Mouse (Mus musculus) forebrain, postnatal 0 days (tissue): ENCODE measurements at regions not wholly inside any gene's neighbourhood (a gene's known extent, or its start where the extent isn't known, plus 50 kb on each side); places are given as distances from the start of the nearest gene placed in this dataset.

Experiments used
- ATAC-seq: fragments of 200-750 bp; cut with Nextera tagmentation; 2 replicates; pipeline ENCODE4 v1.8.0; 2017; ENCODE audit warnings: mild to moderate bottlenecking, moderate library complexity
- DNase-seq: peaks from one replicate; pipeline ENCODE4 v3.0.0-alpha.2; 2015
- H3K27ac ChIP-seq: fragments of 300-500 bp; sonication (generic); 2 replicates; pipeline ENCODE4 v1.5.1; 2014; ENCODE audit warnings: low read depth, mild to moderate bottlenecking, antibody characterized with exemption, low read length, moderate library complexity, mixed read lengths
- H3K27me3 ChIP-seq: fragments of 300-500 bp; sonication (generic); 2 replicates; pipeline ENCODE4 v1.6.1; 2014; ENCODE audit warnings: mild to moderate bottlenecking, low read length, mixed read lengths; ENCODE audit not compliant: insufficient read depth
- H3K36me3 ChIP-seq: fragments of 300-500 bp; sonication (generic); 2 replicates; pipeline ENCODE4 v1.6.1; 2014; ENCODE audit warnings: mild to moderate bottlenecking, moderate library complexity; ENCODE audit not compliant: insufficient read depth
- H3K4me1 ChIP-seq: fragments of 300-500 bp; sonication (generic); 2 replicates; pipeline ENCODE4 v1.6.1; 2014; ENCODE audit warnings: antibody characterized with exemption; ENCODE audit not compliant: insufficient read depth
- H3K4me2 ChIP-seq: fragments of 300-500 bp; sonication (generic); 2 replicates; pipeline ENCODE4 v1.6.1; 2014; ENCODE audit warnings: low read depth, mild to moderate bottlenecking, moderate library complexity
- H3K4me3 ChIP-seq: fragments of 300-500 bp; sonication (generic); 2 replicates; pipeline ENCODE4 v1.5.1; 2014; ENCODE audit warnings: low read depth, low read length, mixed read lengths
- H3K9ac ChIP-seq: fragments of 300-500 bp; sonication (generic); 2 replicates; pipeline ENCODE4 v1.6.1; 2014; ENCODE audit warnings: mild to moderate bottlenecking
- H3K9me3 ChIP-seq: fragments of 300-500 bp; sonication (generic); 2 replicates; pipeline ENCODE4 v1.6.1; 2016; ENCODE audit warnings: low read length
- CTCF ChIP-seq: sonication (generic); IDR thresholded peaks from 2 replicates; pipeline ENCODE4 v1.5.1; 2016; ENCODE audit warnings: antibody characterized with exemption, control low read depth, low read depth
- WGBS: fragments of 180-500 bp; shearing (Covaris S2); extraction: QIAGEN DNeasy Blood & Tissue Kit; methylation state at CpG from one replicate; pipeline ENCODE4 v1.1.7; 2014; 5-methylcytosine and 5-hydroxymethylcytosine counted together

GRCm38 (mm10) chr1:22136571-22137122 lies 174.9 kb upstream of the Kcnq5 start:
- DNase-seq (no peak), ATAC-seq (no peak)
- 71% methylated on average over 4 of the region's 4 CpGs for WGBS
- no peaks in the 10 kb centered on the region for H3K27me3 ChIP-seq
- H3K4me1 ChIP-seq, result no peaks in the 10 kb centered on the region
- no peaks in the 10 kb centered on the region for H3K9me3 ChIP-seq
- no peak for TF ChIP-seq CTCF
- H3K4me3 ChIP-seq, result no peak overlapping the region
- H3K9ac ChIP-seq, result no peak overlapping the region
- H3K4me2 ChIP-seq, result no peak overlapping the region
- no peaks in the 10 kb centered on the region for H3K36me3 ChIP-seq
- no peak overlapping the region for H3K27ac ChIP-seq

- no peak overlapping the region for H3K27ac ChIP-seq
- WGBS, result 64% methylated on average over 4 of the region's 4 CpGs
These were observed 156.6 kb upstream of the Kcnq5 start for GRCm38 (mm10) chr1:22118266-22118772.

GRCm38 (mm10) chr1:22116466-22116865 lies 154.7 kb upstream of the Kcnq5 start:
- DNase-seq, result no peak
- no peak for TF ChIP-seq CTCF
- no peaks in the 10 kb centered on the region for H3K27me3 ChIP-seq
- H3K9me3 ChIP-seq, result no peaks in the 10 kb centered on the region
- no peaks in the 10 kb centered on the region for H3K36me3 ChIP-seq
- no peaks in the 10 kb centered on the region for H3K4me1 ChIP-seq
- H3K4me2 ChIP-seq, result no peak overlapping the region
- no peak for ATAC-seq
- H3K9ac ChIP-seq, result no peak overlapping the region
- H3K4me3 ChIP-seq, result no peak overlapping the region
- 46% methylated on average over 1 of the region's 1 CpGs for WGBS
- H3K27ac ChIP-seq, result no peak overlapping the region

More at GRCm38 (mm10) chr1:22118266-22118772, 156.6 kb upstream of the Kcnq5 start:
- no peak for TF ChIP-seq CTCF
- ATAC-seq (no peak), DNase-seq (no peak)
- Histone ChIP-seq H3K4me3 (no peak overlapping the region), H3K9ac (no peak overlapping the region), H3K27me3 (no peaks in the 10 kb centered on the region), H3K4me1 (no peaks in the 10 kb centered on the region), H3K36me3 (no peaks in the 10 kb centered on the region), H3K9me3 (no peaks in the 10 kb centered on the region), H3K4me2 (no peak overlapping the region)

- peak; percentile 16; the same call in 1 of the 2 replicates for TF ChIP-seq CTCF
- Histone ChIP-seq H3K27me3 (no peaks in the 10 kb centered on the region), H3K9ac (no peak overlapping the region), H3K36me3 (no peaks in the 10 kb centered on the region), H3K27ac (no peak overlapping the region), H3K4me3 (no peak overlapping the region), H3K4me2 (no peak overlapping the region), H3K9me3 (no peaks in the 10 kb centered on the region), H3K4me1 (no peaks in the 10 kb centered on the region)
- no peak for ATAC-seq
- WGBS, result 50% methylated on average over 3 of the region's 3 CpGs
- no peak for DNase-seq
These were observed 143.8 kb upstream of the Kcnq5 start for GRCm38 (mm10) chr1:22105496-22105895.

- Histone ChIP-seq H3K4me1 (no peaks in the 10 kb centered on the region), H3K9ac (no peak overlapping the region), H3K27me3 (no peaks in the 10 kb centered on the region), H3K36me3 (no peaks in the 10 kb centered on the region), H3K4me2 (no peak overlapping the region), H3K9me3 (no peaks in the 10 kb centered on the region), H3K27ac (no peak overlapping the region), H3K4me3 (no peak overlapping the region)
- DNase-seq (no peak), ATAC-seq (no peak)
- TF ChIP-seq CTCF, result no peak
- 78% methylated on average over 4 of the region's 4 CpGs for WGBS
These were observed 109.8 kb upstream of the Kcnq5 start for GRCm38 (mm10) chr1:22071405-22072117.

- H3K9ac ChIP-seq, result no peak overlapping the region
- no peak overlapping the region for H3K4me2 ChIP-seq
- ATAC-seq (no peak), DNase-seq (no peak)
- H3K4me3 ChIP-seq, result no peak overlapping the region
- no peak for TF ChIP-seq CTCF
- H3K27ac ChIP-seq, result no peak overlapping the region
- H3K4me1 ChIP-seq, result no peaks in the 10 kb centered on the region
- no peaks in the 10 kb centered on the region for H3K27me3 ChIP-seq
- 43% methylated on average over 5 of the region's 5 CpGs for WGBS
- no peaks in the 10 kb centered on the region for H3K36me3 ChIP-seq
- no peaks in the 10 kb centered on the region for H3K9me3 ChIP-seq
These were observed 108.3 kb upstream of the Kcnq5 start for GRCm38 (mm10) chr1:22070028-22070427.
